Mouse (Mus musculus): ENCODE data around the gene Rbm38.

Gene Rbm38

DNA sequence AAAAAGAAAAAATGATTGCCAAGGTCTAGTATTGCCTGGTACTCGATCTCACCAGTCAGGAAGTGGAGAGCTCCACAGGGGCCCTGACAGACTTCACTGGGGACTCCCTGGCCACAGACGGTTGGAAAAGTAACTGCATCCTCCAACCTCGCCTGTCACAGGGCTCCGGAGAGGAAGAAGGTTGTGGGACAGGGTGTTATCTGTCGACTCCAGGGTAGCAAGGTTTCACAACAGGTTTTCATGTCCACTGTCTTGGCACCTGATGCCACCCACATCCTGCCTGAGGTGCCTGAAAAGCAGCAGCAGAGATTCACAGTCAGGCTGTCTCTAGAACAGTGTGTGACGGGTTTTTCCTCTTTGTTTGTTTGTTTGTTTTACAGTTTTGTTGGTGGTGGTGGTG lies 2.4 kb upstream of the Rbm38 start:
- no peak for DNase-seq

- no peak for DNase-seq
These were observed 1.7 kb upstream of the Rbm38 start for GRCm38 (mm10) chr2:173018618-173019017.

DNA sequence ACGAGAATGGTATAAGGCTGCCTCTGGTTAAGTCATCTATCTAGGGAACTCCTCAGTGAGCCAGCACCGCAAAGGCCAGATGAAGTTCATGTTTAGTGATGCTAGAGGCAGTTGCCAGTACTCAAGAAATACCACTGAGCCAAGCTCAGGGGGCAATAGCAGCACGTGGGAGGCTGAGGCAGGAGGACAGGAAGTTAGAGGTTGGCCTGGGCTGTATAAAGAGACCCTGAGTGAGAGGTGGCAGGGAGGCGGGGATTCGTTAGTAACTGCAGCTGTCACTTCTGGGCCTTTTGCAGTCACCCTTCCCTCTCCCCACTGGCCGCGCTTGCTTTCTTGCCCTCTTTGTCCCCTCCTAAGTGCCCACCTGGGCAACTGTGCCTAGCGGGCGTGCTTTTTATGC lies 976 bp upstream of the Rbm38 start:
- no peak for DNase-seq

- DNase-seq: peak; percentile 80
These were observed 508 bp upstream of the Rbm38 start for GRCm38 (mm10) chr2:173019790-173020189.

DNA sequence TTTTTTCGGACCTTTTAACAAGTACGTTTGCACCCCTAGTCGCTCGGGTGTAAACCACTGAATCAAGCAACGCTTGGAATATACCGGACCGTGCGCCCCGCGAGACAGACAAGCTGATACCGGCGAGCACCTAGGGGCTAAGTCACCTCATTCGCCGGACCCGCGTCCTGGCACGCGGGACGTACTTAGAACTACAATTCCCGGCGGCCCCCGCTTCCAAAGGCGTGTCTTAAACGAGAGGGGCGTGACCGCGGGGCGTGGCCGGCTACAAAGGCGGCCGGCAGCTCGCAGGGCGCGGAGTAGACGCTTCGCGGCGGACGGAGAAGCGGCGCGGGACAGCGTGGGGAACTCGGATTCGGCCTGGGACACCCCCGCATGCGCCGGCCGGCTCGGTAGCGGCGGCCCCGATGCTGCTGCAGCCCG lies 1.3 kb downstream of the Rbm38 start:
- peak; percentile 93 for DNase-seq

DNA sequence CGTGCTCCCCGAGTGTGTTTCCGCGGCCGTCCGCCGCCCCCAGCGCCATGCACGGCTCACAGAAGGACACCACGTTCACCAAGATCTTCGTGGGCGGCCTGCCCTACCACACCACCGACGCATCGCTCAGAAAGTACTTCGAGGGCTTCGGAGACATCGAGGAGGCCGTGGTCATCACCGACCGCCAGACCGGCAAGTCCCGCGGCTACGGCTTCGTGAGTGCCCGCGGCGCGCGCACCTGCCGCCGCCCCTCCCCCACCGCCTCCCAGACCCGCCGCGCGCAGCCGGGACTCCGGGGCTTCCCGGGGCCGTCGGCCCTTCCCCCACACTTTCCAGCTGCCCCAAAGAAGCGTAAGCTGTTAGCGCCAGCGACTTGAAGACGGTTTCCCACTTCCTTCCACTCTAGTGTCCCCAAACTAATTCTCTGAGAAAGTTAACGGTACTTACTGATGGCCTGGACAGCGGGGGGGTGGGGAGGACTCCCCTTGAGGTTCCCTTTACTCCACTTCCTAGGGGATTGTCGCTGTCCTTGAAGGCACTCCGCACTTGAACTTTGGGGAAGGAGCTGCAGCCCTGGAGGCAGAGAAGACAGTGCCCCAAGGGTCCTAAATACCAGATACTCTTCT lies 1.9 kb downstream of the Rbm38 start:
- no peak for DNase-seq

DNA sequence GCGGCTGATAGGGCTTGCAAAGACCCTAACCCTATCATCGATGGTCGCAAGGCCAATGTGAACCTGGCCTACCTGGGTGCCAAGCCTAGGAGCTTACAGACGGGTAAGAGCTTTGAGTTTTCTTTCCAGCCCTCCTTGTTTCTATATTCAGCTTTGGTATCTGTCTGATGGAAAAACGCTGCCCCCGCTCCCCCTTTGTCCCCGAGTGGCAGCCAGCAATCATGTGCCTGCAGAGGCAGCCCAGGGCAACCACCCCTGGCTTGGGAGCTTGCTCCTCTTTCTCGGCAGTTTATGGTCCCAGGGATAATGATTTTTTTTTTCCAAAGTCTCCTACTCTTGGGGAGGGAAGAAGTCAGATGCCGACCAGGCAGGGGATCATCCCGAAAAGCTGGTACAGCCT lies 2.5 kb downstream of the Rbm38 start:
- DNase-seq: no peak

DNA sequence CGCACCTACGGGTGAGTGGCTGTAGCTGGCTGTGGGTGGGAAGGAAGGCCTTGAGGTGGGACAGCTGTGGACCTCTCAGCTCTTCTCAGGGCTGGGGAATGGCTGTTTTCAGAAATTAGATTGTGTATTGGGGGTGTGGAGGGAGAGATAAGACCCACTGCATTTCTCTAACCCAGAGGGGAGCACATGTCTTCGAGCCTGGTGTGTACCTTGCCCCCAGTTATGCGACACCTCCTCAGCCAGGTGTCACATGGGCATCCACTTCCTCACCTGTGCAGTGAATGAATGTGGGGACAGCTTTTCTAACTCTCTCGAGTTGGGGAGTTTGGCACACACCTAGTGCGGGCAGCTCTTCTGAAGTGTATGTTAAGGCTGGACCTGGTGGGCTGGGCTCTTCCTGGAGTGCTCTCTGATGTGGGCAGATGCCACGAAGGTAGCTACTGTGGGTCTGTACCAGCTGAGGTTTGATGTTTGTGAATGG lies 3.1 kb downstream of the Rbm38 start:
- no peak for DNase-seq

DNA sequence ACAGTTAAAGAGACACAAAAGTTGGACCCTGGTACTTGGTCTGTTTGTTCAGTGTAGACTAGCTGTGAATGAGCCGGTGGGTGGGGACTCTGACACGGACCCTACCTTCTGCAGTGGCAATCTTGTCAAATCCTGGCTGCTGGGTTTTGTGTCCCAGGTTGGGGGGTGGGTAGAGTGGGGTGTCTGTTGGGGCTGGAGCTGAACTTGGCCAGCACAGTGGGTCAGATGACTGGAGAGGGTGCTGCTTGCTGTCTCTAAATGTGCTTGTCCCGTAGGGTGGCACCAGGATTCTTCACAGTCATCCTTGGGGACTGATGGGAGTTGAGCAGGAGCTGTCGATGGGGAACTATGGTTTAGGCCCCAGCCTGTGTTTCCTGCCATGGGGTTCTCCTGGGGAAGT lies 3.7 kb downstream of the Rbm38 start:
- no peak for DNase-seq

DNA sequence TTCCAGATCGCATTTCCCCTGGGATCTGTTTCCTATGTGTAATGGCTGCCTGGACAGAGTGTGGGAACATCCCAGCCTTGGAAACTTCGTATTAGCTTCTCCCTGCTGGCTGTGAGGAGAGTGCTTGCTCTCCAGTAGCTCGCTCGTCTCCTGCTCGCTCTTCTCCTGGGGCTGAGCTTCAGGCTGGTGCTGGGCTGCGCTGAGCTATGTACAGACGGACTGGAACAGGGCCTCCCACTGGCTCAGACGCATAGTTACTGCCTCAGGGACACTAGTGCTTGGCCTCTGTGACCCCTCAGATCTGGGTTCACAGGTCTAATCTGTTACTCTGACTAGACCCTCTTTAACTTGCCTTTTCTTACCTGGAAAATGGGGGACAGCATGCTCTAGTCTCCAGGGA lies 4.1 kb downstream of the Rbm38 start:
- DNase-seq: no peak

DNA sequence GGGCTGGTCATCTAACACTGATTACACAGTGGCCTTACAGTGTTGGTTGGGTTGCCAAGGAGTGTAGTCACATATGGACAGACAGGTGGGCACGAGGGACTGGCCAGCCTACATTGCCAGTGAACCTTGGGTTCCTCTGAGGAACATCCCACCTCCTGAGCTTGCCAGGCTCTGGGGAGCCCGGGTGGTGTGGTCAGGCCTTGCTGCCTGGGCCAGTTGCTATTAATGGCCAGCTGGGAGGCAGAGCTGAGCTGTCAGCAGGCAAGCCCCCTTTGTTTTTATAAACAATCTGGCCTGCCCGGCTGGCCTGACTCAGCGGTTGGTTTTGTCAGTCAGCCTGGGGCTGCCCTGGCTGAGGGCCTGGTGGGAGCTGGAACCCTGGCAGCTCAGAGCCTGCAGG lies 4.6 kb downstream of the Rbm38 start:
- DNase-seq: peak; percentile 21

DNA sequence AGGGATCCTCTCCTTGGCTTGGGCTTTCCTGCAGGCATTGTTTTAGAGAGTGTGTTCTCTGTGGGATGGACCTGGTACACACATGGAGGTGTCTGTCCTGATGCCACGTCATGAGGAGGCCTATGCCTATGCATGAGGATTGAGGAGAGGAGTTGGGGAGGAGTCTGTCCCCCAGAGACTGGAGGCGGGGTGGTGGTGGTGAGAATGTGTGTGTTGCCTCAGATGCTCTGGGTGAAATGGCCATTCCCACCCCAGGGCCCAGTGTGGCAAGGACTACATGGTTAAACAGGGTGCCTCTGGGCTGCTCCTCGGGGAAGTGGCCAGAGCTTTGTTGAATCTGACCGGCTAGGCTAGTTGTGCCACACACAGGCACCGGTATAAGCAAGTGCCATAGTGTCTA lies 6.0 kb downstream of the Rbm38 start:
- no peak for DNase-seq

GRCm38 (mm10) chr2:173026688-173027131 lies 6.4 kb downstream of the Rbm38 start:
- DNase-seq: no peak

GRCm38 (mm10) chr2:173027169-173027823 lies 7.0 kb downstream of the Rbm38 start:
- no peak for DNase-seq

DNA sequence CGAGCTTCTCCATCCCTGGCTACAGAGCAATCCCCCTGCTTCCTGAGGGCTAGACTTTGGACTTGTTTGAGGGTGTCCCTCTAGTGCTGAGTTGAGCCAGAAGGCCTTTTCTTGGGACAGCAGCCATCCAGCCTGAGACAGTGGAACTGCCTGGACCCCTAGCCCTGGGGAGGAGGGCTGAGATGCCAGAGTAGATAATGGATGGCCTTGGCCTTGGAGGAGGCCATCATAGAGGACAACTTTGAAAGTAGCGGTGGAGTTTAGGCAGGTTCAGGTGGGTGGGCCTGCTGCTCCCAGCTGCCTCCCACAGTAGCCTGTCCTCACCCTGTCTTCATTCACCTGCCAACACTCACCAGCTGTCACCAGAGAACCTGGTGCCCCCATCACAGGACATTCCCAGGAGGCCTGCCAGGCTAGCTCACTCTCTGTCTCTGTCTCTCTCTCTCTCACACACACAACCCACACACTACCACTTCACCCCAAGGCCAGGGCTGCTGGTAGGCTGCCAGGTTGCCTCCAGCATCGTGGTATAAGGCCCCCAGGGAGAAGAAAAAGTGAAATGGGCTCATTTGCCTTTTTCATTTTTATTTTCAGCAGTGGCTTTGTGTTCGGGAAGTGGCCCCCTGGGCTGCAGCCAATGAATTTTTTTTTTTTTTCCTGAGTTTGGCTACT lies 7.7 kb downstream of the Rbm38 start:
- DNase-seq: no peak

GRCm38 (mm10) chr2:173028508-173029031 lies 8.3 kb downstream of the Rbm38 start:
- DNase-seq: no peak

DNA sequence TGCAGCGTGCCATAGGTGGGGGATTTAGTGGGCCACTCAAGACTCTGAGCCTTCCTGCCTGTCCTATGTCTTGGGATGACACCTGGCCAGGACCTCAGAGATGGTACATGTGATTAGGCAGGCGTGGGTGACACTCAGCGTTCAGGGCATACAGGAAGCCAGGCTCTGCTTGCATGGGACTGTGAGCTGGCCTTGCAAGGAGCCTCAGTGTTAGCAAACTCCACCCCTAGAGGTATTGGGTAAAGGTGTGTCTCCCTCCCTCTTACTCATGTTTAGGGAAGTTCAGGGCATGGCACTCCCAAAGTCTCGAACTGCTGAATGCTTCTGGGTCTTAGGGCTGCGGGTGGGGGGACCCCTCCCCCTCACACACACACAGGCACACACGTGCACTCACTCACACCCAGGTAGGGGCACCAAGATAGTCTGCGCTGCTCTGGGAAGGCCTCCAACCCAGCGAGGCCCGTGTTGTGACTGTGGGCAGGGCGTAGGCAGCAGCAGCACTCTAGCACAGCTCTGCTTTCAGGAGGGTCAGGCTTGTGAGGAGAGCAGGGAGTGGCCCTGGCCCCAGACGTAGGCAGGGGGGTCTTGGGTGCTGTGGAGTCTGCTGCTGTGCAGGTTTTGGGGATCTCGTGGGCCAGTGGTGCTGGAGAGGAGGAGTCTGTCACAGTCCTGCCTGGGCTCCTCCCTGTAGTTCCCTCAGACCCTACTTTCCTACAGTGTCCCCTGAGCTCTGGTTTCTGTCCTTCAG lies 10.5 kb downstream of the Rbm38 start:
- DNase-seq: no peak

GRCm38 (mm10) chr2:173033531-173033930 lies 13.2 kb downstream of the Rbm38 start:
- no peak for DNase-seq

DNA sequence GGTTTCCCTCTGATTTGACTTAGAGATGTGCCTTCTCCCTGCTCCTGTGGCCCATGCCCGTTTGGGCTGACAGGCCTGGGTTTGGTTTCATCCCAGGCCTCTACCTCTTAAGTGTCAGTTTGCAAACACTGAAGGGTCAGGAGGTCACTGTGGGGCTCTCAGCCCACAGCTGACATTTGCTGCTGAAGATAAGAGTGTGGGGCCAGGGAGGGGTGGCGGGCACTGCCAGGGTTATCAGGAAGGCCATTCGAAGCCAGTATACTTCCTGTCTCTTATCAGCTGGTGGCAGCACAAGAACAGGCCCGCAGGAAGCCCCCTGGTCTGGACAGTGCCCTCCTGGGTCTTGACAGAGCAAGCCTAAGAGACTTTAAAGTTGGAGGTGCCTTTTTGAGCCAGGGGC lies 14.7 kb downstream of the Rbm38 start:
- DNase-seq: no peak

DNA sequence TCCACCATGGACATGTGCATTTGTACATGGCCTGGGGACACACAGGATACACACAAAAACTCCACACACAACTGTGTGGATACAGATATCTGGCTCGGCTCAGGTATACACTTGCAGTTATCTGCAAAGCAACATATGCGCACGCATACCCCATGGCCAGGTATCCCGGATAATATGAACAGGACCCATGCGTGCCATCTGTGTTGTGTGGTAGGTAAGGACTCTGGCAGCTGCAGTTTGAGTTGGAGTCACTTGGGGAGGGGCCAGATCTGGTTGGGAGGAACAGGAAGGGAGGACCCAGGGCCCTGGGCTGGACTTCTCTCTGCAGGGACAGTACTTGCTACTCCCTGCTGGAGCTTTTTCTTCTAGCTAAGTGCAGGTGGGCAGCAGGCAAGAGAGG lies 15.4 kb downstream of the Rbm38 start:
- DNase-seq: no peak

DNA sequence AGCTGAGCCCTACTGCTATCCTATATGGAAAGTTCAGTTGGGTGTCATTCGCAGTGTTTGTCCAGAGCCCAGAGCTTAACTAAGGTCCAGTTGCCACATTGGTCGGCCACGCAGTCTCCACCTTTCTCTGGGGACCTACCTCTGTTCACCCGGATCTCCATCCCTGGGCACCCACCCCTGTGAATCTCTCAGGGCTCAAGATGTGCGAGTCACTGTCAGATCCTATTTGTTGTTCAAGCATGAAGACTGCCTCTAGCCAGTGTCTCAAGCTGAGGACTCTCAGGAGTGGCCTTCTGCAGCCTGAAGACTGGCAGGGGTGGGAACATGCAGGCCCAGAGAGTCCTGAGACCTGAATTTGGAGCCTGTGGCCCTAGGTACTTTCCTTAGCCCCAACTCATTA lies 15.8 kb downstream of the Rbm38 start:
- no peak for DNase-seq

DNA sequence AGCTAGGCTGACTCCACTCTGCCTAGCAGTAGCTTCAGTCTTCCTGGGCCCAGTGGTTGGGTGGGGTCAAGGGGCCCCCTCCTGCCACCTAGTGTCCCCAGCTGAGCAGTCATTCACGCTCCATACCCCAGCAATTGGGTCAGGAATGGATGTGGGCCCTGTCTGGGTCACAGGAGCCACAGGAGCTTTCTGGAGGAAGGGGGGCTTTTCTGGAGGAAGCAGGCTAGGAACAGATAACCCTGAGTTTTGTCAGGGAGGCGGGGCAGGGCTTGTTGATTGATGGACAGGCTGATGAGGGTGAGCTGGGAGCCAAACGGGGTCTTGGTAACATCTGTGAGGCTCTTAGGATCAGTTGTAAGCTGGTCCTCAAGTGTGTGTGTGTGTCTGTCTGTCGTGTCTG lies 16.3 kb downstream of the Rbm38 start:
- DNase-seq: no peak

- DNase-seq: no peak
These were observed 17.0 kb downstream of the Rbm38 start for GRCm38 (mm10) chr2:173037347-173037746.

All from cerebellum, adult 8-10 months (tissue).